Mouse (Mus musculus) spleen, adult 2 months (tissue): ENCODE measurements around the gene Sdc3. TPM values are rescaled to one million over a fixed set of nuclear protein-coding genes. Genes with fewer than 3 reads are reported as not detected.

ENCODE experiments used
- DNase-seq, 2 experiments: peaks; one replicate each; pipeline versions ENCODE4 v3.0.0 to v3.0.0-alpha.2; 2012 to 2021; ENCODE audit warnings: low spot score in 2 of 2, low read depth in 1 of 2
- H3K27ac ChIP-seq: fragments of 200-500 bp; 2 replicates; pipeline ENCODE4 v1.5.1; 2012; ENCODE audit warnings: low read length, inconsistent platforms; ENCODE audit not compliant: insufficient read depth
- H3K27me3 ChIP-seq: fragments of 200-500 bp; 2 replicates; pipeline ENCODE4 v1.6.1; 2012; ENCODE audit warnings: mild to moderate bottlenecking, moderate library complexity, low read length, inconsistent platforms; ENCODE audit not compliant: control insufficient read depth, insufficient read depth
- H3K36me3 ChIP-seq: fragments of 200-500 bp; 2 replicates; pipeline ENCODE4 v1.6.1; 2012; ENCODE audit warnings: mild to moderate bottlenecking, low read length, inconsistent platforms; ENCODE audit not compliant: control insufficient read depth, insufficient read depth
- H3K4me1 ChIP-seq: fragments of 200-500 bp; 2 replicates; pipeline ENCODE4 v1.6.1; 2011; ENCODE audit warnings: inconsistent platforms; ENCODE audit not compliant: control insufficient read depth, insufficient read depth, insufficient read length
- H3K4me3 ChIP-seq: fragments of 200-500 bp; 2 replicates; pipeline ENCODE4 v1.5.1; 2011; ENCODE audit warnings: mild to moderate bottlenecking, inconsistent platforms; ENCODE audit not compliant: insufficient read depth, insufficient read length; ENCODE audit errors: extremely low read depth
- CTCF ChIP-seq: fragments of 200-500 bp; IDR thresholded peaks from 2 replicates; pipeline ENCODE4 v1.5.1; 2011; ENCODE audit warnings: mild to moderate bottlenecking, inconsistent platforms; ENCODE audit not compliant: insufficient read depth, insufficient read length, insufficient replicate concordance; ENCODE audit errors: extremely low read depth
- POLR2A ChIP-seq: fragments of 200-500 bp; IDR thresholded peaks from 2 replicates; pipeline ENCODE4 v1.6.1; 2011; ENCODE audit warnings: low read depth, low read length, inconsistent platforms
- WGBS: fragments of 180-500 bp; shearing (Covaris S2); methylation state at CpG from one replicate; pipeline ENCODE4 v1.1.7; 2018; 5-methylcytosine and 5-hydroxymethylcytosine counted together
- polyA plus RNA-seq: library from polyadenylated mRNA; depleted of rRNA; stranded (reverse); fragments of >200 nt; gene quantifications from 2 replicates; pipeline ENCODE4 v1.2.3, GENCODE M21; 2012

The Sdc3 gene
- polyA plus RNA-seq, 1 experiment, result 140 TPM

DNA sequence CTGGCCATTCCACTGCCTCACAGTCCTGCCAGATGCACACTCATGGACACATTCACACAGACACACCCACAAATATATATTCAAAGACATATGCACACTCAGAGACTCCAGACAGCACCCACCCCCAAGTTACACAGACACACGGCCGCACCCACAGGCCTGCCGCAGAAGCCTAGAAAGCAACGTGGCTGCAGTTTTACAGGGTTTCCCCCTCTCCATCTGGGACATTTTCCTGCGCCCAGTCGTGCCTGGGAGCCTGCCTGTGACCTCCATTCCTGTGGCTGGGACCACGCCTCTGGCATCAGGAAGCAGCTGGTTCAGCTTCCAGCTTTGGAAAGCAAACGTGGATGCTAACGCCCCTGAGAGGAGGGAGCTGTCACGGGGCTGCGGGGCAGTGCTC is 46.2 kb downstream of the Sdc3 start:
- Histone ChIP-seq H3K4me3 (no peak overlapping the region), H3K4me1 (no peaks in the 10 kb centered on the region), H3K27ac (no peak overlapping the region), H3K27me3 (no peaks in the 10 kb centered on the region), H3K36me3 (no peaks in the 10 kb centered on the region)
- WGBS, result 56% methylated on average over 11 of the region's 11 CpGs
- no peak for TF ChIP-seq POLR2A
- TF ChIP-seq CTCF, result no peak
- DNase-seq, result no peak

DNA sequence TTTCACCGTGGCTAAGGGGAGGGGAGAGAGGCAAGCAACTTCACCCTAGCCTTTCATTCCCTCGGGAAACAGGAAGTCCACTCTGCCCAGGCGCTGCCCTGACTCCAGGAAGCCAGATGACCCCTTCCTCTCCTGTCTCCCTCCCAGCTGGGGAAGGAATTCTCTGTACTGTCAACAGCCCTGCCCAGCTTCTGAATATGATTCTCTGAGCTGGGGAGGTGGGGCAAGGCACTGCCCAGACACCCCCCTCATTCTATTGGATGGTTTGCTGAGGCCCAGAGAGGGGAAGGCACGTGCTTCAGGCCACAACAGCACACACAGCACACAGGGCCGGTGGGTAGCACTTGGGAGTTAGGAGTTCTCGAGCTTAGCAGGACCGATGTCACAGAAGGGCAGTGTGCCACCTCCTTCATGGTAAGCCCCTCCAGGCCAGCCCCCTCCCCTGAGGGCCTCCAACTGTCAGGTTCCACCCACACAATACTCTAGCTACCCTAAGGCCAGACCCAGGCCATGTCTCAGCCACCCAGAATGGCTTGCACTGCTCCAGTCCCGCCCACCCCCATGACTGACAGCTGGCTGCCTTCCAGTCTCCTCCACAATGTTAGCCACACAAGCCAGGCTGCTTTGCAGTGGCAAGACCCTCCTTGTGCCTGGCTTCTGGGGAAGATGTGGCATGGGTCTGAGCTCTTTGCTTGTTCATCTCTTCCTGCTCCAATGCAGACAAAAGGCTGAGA is 48.9 kb downstream of the Sdc3 start:
- TF ChIP-seq POLR2A (no peak), CTCF (no peak)
- Histone ChIP-seq H3K27me3 (no peaks in the 10 kb centered on the region), H3K27ac (no peak overlapping the region), H3K4me1 (no peaks in the 10 kb centered on the region), H3K36me3 (no peaks in the 10 kb centered on the region), H3K4me3 (no peak overlapping the region)
- DNase-seq, result no peak
- whole genome bisulfite sequencing, result 27% methylated on average over 8 of the region's 8 CpGs

DNA sequence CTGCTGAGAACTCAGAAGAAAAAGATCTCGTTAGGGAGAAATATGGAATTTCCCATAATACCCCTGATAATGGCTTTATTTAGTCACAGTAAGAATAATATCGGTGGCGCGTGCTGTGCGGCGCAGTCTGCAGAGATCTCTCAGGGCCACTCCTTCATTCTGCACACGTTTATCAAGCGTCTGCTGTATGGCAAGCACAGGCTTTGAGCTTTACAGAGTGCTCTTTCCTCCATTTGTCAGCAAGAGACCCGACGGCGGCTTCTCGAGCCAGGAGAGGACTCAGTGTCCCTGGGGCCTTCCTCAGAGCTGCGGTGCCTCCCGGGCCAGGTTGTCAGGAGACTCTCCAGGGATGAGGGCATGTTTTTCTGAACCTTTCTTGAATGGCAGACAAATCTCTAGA is 56.5 kb downstream of the Sdc3 start:
- no peaks in the 10 kb centered on the region for H3K36me3 ChIP-seq
- 88% methylated on average over 14 of the region's 14 CpGs for WGBS
- no peak for TF ChIP-seq CTCF
- no peak for TF ChIP-seq POLR2A
- H3K27ac ChIP-seq, result no peak overlapping the region
- no peaks in the 10 kb centered on the region for H3K27me3 ChIP-seq
- no peaks in the 10 kb centered on the region for H3K4me1 ChIP-seq
- no peak for DNase-seq
- H3K4me3 ChIP-seq, result no peak overlapping the region

DNA sequence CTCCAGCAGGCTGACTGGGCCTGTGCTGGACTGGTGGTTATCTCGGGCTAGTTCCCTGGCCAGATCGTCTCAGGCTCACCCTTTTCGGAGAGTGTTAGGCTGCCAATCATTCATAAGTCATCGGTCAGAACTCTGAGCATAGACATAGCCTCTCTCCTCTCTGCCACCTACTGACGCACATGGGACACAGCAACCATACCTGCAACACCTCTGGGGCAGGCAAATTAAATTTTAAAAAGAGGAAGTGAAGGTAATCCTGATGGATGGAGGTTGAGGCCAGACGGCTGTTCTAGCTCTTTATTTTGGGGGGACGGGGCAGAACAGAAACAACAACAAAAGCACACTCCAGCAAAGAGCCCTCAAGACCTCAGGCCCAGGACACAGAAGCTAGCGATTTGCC is 65.3 kb downstream of the Sdc3 start:
- WGBS, result 67% methylated on average over 8 of the region's 8 CpGs
- no peak overlapping the region for H3K4me3 ChIP-seq
- H3K36me3 ChIP-seq, result no peaks in the 10 kb centered on the region
- DNase-seq, result no peak
- no peak overlapping the region for H3K27ac ChIP-seq
- H3K27me3 ChIP-seq, result no peaks in the 10 kb centered on the region; the same call in 1 of the 2 replicates
- TF ChIP-seq CTCF, result no peak
- no peak for TF ChIP-seq POLR2A
- H3K4me1 ChIP-seq, result no peaks in the 10 kb centered on the region

DNA sequence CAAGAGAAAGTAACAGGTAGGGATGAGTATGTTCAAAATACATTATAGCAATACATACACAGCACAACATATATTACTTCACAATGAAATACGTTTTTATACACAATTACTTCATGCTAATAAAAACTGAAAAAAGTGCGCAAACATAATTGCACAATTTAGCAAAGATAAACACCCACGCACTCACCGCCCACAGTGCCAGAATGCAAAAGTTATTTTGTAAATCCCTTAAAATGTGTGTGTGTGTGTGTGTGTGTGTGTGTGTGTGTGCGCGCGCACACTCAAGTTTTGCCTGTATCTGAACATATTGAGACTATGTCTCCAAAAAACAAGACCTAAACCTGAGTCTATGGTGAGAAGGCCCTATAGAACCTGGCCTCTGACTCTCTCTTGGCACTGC is 66.5 kb downstream of the Sdc3 start:
- no peak overlapping the region for H3K27ac ChIP-seq
- no peaks in the 10 kb centered on the region; the same call in 1 of the 2 replicates for H3K27me3 ChIP-seq
- TF ChIP-seq CTCF (no peak), POLR2A (no peak)
- no peak for DNase-seq
- no peaks in the 10 kb centered on the region for H3K4me1 ChIP-seq
- H3K36me3 ChIP-seq, result no peaks in the 10 kb centered on the region
- H3K4me3 ChIP-seq, result no peak overlapping the region
- 93% methylated on average over 7 of the region's 7 CpGs for WGBS

DNA sequence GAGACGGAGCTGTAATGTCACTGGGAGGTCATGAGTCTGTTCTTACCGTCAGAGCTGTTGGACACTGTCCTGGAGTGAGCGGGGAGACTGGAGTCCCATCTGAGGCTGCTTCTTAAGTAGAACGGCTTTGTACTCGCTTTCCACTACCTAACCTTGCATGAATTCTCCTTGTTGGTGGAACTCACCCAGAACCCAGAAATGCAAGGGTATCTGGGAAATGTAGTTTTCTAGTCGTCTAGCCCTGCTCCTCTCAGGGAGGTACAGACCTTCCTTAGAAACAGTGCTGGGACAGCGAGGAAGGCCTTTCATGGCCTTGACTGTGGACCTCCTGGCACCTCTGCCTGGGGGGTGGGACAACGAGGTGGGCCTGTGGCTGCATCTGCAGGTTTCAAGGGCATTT is 67.1 kb downstream of the Sdc3 start:
- DNase-seq, result no peak
- no peak overlapping the region for H3K27ac ChIP-seq
- no peaks in the 10 kb centered on the region; the same call in 1 of the 2 replicates for H3K27me3 ChIP-seq
- H3K36me3 ChIP-seq, result no peaks in the 10 kb centered on the region
- H3K4me1 ChIP-seq, result no peaks in the 10 kb centered on the region
- TF ChIP-seq POLR2A (no peak), CTCF (no peak)
- 67% methylated on average over 8 of the region's 8 CpGs for WGBS
- no peak overlapping the region for H3K4me3 ChIP-seq

DNA sequence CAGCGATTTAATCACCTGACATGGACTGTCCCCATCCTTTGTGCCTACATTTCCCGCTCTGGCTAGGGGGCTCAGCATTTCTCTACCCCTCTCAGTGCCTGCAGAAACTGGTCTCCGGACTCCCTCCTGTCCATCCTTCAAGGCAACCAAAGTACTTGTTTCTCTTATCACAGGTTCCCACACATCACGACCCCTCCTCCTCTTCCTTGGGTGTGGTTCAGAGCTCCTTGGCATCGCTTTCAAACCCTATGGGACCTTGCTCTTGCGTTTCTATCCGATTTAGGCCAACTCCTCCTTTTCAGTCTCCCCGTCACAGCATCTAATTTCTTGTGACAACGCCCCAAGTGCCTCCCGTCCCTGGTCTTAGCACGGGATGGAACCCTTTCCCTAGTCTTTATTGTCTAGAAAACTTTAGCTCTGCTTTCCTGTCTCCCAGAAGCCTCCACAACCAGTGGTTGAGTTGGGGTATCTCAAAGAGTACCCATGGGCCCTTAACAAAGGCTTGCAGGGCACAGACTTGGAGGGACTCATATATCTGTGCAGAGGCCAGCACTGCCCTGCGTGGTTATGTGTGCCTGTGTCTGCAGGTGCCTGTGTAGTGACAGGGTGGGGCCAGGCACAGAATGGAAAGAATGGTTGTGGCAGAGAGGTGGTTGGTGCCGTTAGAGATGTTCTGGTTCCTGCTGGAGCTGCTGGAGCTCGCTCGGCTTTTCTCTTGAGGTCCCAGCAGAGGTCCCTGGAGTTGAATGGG is 68.7 kb downstream of the Sdc3 start:
- no peak overlapping the region for H3K4me3 ChIP-seq
- no peak for TF ChIP-seq CTCF
- TF ChIP-seq POLR2A, result no peak

More for the DNA sequence above, 68.7 kb downstream of the Sdc3 start:
- 52% methylated on average over 15 of the region's 15 CpGs for WGBS
- no peaks in the 10 kb centered on the region for H3K4me1 ChIP-seq
- H3K27ac ChIP-seq, result no peak overlapping the region
- H3K27me3 ChIP-seq, result no peaks in the 10 kb centered on the region
- no peaks in the 10 kb centered on the region for H3K36me3 ChIP-seq
- DNase-seq, result no peak
